Mouse (Mus musculus) stomach, postnatal 0 days (tissue): ENCODE measurements around the gene Ythdf1.

Source experiments
- CTCF ChIP-seq: IDR thresholded peaks from 2 replicates; pipeline ENCODE4 v1.5.1; 2016; ENCODE audit warnings: antibody characterized with exemption, low read depth, mild to moderate bottlenecking, moderate library complexity
- EP300 ChIP-seq: optimal IDR thresholded peaks from 2 replicates; pipeline ENCODE3; 2016; ENCODE audit warnings: antibody characterized with exemption

GRCm38 (mm10) chr2:180905556-180906221 lies 15.1 kb downstream of the Ythdf1 start:
- no peak for TF ChIP-seq CTCF
- no peak for TF ChIP-seq EP300
